Mouse (Mus musculus): Measurements from ENCODE around the gene Zdhhc17. TPM values are rescaled to one million over a fixed set of nuclear protein-coding genes. Genes with fewer than 3 reads are reported as not detected.

Zdhhc17 gene
- 29.8 and 35.0 TPM in 2 replicates for polyA plus RNA-seq (2015; fragmentation: Nextera tagmentation; extraction: Ambion mirVana)

DNA sequence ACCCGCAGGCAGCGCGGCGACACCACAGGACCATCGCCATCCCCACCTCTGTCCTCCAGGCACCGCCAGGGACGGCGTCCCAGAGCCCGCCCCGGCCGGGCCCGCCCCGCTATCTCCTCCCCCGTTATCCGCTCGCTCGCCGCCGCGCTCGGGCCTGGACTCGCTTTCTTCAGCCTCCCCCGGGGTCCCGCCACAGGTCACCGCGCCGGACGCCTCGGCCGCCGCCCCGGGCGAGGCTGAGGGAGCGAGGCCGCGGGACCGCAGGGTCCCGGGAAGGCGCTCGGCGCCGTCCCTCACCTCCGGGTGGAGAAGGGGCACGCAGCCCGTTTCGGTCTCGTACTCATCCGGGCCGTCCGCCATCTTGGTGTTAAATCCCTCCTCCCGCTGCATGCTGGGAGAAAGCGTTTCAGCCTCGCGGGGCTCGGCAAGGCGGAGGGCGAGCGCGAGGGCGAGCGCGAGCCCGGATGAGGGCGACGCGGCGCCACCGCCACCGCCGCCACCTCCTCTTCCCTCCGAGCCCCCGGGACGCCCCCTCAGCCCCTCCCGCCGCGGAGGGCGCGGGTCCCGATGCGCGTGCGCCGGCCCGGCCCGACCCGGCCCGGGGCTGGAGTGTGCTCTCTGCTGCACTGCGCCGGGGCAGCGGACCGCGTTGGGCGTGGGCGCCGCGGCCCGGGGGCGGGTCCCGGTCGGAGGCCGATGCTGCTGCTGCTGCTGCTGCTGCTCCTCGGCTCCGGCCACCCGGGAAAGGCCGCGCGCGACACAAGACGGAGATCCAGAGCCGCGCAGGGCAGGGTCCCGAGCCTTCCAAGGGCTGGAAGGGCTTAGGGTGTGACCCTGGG lies at the start of gene Zdhhc17:
Gene Zdhhc17 (minus strand): TSS at position 500 of the 839 bp plus-strand sequence.
- peak; percentile 89 for ATAC-seq (ENCODE audit: insufficient number of reproducible peaks, insufficient read depth, low FRiP score, low TSS enrichment, low read depth)
- Histone ChIP-seq H3K36me3 (no peaks in the 10 kb centered on the region), H3K27ac (peak within 1 kb of the TSS; percentile 98), H3K4me3 (peak within 1 kb of the TSS; percentile 87), H3K27me3 (peaks cover 3% of the 10 kb centered on the region; the same call in 1 of the 2 replicates), H3K4me1 (peaks cover 17% of the 10 kb centered on the region), H3K9ac (peak within 1 kb of the TSS; percentile 98), H3K4me2 (peak within 1 kb of the TSS; percentile 86), H3K9me3 (no peaks in the 10 kb centered on the region)
- WGBS: under 1% methylated on average over 101 of the region's 112 CpGs

DNA sequence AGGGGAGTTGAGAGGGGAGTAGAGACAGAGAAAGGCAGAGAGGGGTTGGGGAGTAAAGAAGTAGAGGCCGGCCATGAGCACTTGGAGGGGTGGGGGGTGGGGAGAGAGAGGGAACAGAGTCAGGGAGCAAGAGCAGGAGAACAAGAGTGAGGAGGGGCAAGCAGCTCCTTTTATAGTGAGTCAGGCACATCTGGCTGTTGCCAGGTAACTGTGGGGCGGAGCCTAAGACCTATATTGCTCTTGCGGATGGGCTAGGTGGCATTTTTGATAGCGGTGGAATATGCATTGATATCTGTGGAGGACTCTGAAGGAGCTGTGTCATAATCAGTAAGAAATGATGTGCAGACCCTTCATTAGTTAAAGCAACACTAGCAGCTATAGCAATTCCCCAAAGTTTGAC lies 45.8 kb upstream of the Zdhhc17 start:
- no peak overlapping the region for H3K9ac ChIP-seq
- no peaks in the 10 kb centered on the region for H3K9me3 ChIP-seq
- no peak overlapping the region for H3K27ac ChIP-seq
- ATAC-seq (ENCODE audit: insufficient number of reproducible peaks, insufficient read depth, low FRiP score, low TSS enrichment, low read depth): no peak
- no peak overlapping the region for H3K4me2 ChIP-seq
- no peaks in the 10 kb centered on the region for H3K36me3 ChIP-seq
- H3K4me1 ChIP-seq: peaks cover 6% of the 10 kb centered on the region; the same call in 1 of the 2 replicates
- no peak overlapping the region for H3K4me3 ChIP-seq
- 60% methylated on average over 4 of the region's 4 CpGs for WGBS
- no peaks in the 10 kb centered on the region for H3K27me3 ChIP-seq

DNA sequence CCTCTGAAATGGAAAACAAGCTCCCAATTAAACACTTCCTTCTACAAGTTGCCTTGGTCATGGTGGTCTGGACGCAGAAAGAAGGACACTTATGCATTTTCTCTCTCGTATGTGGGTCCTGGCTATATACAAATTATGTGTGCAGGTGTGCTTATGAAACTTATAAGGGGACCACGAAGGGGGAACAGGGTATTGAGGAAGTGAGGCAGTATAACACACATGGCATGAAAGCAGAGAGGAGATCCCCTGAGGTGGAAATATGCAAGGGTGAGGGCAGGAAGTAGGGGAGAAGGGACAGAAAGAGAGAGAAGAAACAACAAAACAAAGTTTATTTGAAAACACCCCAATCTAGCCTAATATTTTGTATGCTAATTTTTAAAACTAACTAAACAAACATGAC lies 41.7 kb upstream of the Zdhhc17 start:
- H3K27ac ChIP-seq: no peak overlapping the region
- no peaks in the 10 kb centered on the region for H3K9me3 ChIP-seq
- H3K36me3 ChIP-seq: no peaks in the 10 kb centered on the region
- no peak for ATAC-seq (ENCODE audit: insufficient number of reproducible peaks, insufficient read depth, low FRiP score, low TSS enrichment, low read depth)
- whole genome bisulfite sequencing: 89% methylated on average over 3 of the region's 3 CpGs
- H3K4me3 ChIP-seq: no peak overlapping the region
- no peaks in the 10 kb centered on the region for H3K27me3 ChIP-seq
- no peak overlapping the region for H3K4me2 ChIP-seq
- H3K9ac ChIP-seq: no peak overlapping the region
- peaks cover 6% of the 10 kb centered on the region; the same call in 1 of the 2 replicates for H3K4me1 ChIP-seq

DNA sequence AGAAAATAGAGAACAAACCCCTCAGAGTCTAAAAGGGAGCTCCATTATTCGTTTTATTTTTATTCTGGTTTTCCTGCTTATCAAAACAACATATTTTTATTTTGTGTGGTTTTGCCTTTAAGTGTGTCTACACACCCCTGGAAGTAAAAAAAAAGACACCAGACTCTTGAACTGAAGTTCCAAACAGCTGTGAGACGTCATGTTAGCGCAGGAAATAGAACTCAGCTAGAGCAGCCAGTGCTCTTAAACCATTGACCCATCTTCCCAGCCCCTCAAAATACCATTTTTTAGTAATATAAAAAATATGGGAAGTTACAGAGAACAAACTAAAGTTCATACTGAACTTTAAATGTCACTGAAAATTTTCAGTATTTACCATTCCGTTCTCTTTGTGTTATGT lies 40.6 kb upstream of the Zdhhc17 start:
- Histone ChIP-seq H3K4me3 (no peak overlapping the region), H3K9ac (no peak overlapping the region), H3K9me3 (no peaks in the 10 kb centered on the region), H3K36me3 (no peaks in the 10 kb centered on the region), H3K4me1 (peaks cover 6% of the 10 kb centered on the region; the same call in 1 of the 2 replicates), H3K27me3 (no peaks in the 10 kb centered on the region), H3K4me2 (no peak overlapping the region), H3K27ac (no peak overlapping the region)
- no peak for ATAC-seq (ENCODE audit: insufficient number of reproducible peaks, insufficient read depth, low FRiP score, low TSS enrichment, low read depth)
- WGBS: 81% methylated on average over 4 of the region's 4 CpGs

DNA sequence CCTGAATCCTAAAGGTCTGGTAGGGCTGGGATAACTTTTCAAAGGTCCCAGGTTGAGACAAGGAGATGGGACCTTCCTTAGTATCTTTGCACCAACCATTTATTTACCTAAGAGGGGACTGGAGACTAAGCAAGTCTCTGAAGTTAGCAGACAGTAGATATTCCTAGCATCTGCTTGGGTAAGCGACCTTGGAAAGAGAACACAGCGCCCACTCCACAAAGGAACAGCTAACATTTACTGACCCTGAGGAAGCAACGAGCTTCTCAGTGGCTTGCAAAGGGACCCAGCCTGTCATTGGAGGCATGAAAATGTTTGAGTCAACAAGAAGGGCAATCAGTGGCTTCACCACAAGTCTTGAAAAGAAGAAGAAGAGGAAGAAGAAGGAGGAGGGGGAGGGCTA lies 40.1 kb upstream of the Zdhhc17 start:
- no peak overlapping the region for H3K9ac ChIP-seq
- H3K27ac ChIP-seq: no peak overlapping the region
- 87% methylated on average over 3 of the region's 3 CpGs for WGBS
- H3K4me2 ChIP-seq: no peak overlapping the region
- no peaks in the 10 kb centered on the region for H3K9me3 ChIP-seq
- no peak for ATAC-seq (ENCODE audit: insufficient number of reproducible peaks, insufficient read depth, low FRiP score, low TSS enrichment, low read depth)
- no peaks in the 10 kb centered on the region for H3K27me3 ChIP-seq
- H3K4me3 ChIP-seq: no peak overlapping the region
- H3K36me3 ChIP-seq: no peaks in the 10 kb centered on the region
- H3K4me1 ChIP-seq: peaks cover 6% of the 10 kb centered on the region; the same call in 1 of the 2 replicates

DNA sequence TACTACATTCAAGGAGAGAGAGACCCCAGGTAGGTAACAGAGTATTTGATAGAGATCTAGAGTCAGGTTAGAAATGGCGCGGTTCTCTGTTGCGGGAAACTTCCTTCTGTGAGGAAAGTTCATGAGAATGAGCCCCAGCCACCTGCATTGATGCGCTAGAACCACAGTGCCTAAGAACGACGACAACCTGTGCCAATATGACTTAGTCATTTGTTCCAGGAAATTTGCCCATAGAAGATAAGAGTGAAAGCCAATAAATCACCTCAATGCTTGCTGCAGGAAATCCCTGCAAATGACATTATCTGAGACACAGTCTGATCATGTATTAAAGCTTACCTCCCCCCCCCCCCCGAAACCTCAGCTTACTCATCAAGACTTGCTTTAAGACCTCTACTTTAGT lies 38.0 kb upstream of the Zdhhc17 start:
- 86% methylated on average over 7 of the region's 7 CpGs for WGBS
- Histone ChIP-seq H3K4me2 (no peak overlapping the region), H3K4me1 (peaks cover 2% of the 10 kb centered on the region; the same call in 1 of the 2 replicates), H3K9ac (no peak overlapping the region), H3K27ac (no peak overlapping the region), H3K27me3 (no peaks in the 10 kb centered on the region), H3K4me3 (no peak overlapping the region), H3K9me3 (no peaks in the 10 kb centered on the region), H3K36me3 (no peaks in the 10 kb centered on the region)
- ATAC-seq (ENCODE audit: insufficient number of reproducible peaks, insufficient read depth, low FRiP score, low TSS enrichment, low read depth): no peak

DNA sequence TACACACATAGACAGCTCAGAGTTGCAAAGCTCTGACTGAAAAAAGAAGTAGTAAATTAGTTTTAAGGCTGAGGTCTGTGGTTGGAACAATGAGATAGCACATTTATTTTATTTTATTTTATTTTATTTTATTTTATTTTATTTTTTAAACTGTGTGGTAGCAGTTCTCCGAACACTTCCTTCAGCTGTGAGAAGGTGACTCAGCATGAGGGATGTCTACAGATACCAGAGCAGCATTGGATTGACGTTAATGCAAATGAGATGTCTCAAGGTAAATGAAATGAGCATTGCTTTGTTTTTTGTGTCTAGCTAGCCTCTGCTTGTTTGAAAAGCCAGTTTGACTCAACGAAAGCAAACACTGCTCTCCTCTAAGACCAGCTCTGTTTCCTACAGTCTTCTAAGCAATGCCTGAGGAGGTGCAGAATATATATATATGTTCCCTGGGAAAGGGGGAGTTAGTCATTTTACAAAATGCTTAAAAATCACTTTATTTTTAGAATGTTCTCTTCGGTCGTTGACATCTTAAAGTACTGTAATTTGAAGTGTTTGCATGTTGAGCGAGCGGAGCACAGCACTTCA lies 30.2 kb upstream of the Zdhhc17 start:
- Histone ChIP-seq H3K36me3 (no peaks in the 10 kb centered on the region), H3K9me3 (no peaks in the 10 kb centered on the region), H3K27me3 (0 out of 2 replicates have a peak, but pooled peaks cover under 1% of the 10 kb centered on the region), H3K27ac (no peak overlapping the region), H3K4me3 (no peak overlapping the region), H3K9ac (no peak overlapping the region), H3K4me2 (no peak overlapping the region), H3K4me1 (no peaks in the 10 kb centered on the region)
- ATAC-seq (ENCODE audit: insufficient number of reproducible peaks, insufficient read depth, low FRiP score, low TSS enrichment, low read depth): no peak
- 81% methylated on average over 7 of the region's 7 CpGs for WGBS

DNA sequence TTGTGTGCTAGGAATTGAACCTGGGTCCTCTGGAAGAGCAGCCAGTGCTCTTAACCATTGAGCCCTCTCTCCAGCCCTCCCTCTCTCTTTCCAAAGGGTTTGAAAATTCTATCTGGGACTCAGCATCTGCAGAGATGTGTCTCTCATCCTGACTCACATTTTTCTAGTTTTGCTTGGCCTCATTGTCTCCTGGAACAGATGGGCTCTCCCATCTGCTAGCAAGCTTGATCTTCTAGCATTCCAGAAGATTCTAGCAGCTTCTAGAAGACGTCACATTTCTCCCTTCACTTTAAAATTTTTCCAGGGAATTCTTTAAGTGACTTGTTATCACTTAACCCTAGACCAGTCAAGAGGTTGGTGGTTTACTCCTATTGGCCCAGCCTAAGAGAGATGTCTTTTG lies 26.9 kb upstream of the Zdhhc17 start:
- no peak overlapping the region for H3K27ac ChIP-seq
- no peaks in the 10 kb centered on the region for H3K9me3 ChIP-seq
- no peak overlapping the region for H3K9ac ChIP-seq
- 70% methylated on average over 1 of the region's 1 CpGs for WGBS
- 0 out of 2 replicates have a peak, but pooled peaks cover 3% of the 10 kb centered on the region for H3K27me3 ChIP-seq
- no peak for ATAC-seq (ENCODE audit: insufficient number of reproducible peaks, insufficient read depth, low FRiP score, low TSS enrichment, low read depth)
- no peak overlapping the region for H3K4me2 ChIP-seq
- no peaks in the 10 kb centered on the region for H3K4me1 ChIP-seq
- H3K4me3 ChIP-seq: no peak overlapping the region
- H3K36me3 ChIP-seq: no peaks in the 10 kb centered on the region

DNA sequence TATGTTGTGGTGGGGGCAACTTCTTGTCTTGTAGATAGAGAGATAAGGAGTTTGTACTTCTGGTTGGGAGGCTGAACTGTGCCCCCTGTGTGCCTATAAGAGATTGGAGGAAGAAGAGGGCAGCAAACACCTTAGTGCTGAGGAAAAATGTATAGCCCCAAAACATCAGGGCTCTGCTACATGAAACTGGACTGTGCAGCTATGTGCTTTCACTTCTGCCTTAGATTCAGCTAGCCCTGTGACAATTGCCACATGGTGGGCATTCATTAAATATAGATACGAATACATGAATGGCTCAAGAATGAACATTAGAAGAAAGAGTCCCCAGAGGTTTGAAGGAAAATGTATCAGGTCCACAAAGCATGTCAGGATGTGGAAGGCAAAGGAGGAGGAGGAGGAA lies 25.2 kb upstream of the Zdhhc17 start:
- Histone ChIP-seq H3K4me2 (no peak overlapping the region), H3K9ac (no peak overlapping the region), H3K4me1 (peaks cover 4% of the 10 kb centered on the region; the same call in 1 of the 2 replicates), H3K27me3 (0 out of 2 replicates have a peak, but pooled peaks cover 3% of the 10 kb centered on the region), H3K27ac (no peak overlapping the region), H3K36me3 (no peaks in the 10 kb centered on the region), H3K4me3 (no peak overlapping the region), H3K9me3 (no peaks in the 10 kb centered on the region)
- 80% methylated on average over 1 of the region's 1 CpGs for WGBS
- ATAC-seq (ENCODE audit: insufficient number of reproducible peaks, insufficient read depth, low FRiP score, low TSS enrichment, low read depth): no peak

DNA sequence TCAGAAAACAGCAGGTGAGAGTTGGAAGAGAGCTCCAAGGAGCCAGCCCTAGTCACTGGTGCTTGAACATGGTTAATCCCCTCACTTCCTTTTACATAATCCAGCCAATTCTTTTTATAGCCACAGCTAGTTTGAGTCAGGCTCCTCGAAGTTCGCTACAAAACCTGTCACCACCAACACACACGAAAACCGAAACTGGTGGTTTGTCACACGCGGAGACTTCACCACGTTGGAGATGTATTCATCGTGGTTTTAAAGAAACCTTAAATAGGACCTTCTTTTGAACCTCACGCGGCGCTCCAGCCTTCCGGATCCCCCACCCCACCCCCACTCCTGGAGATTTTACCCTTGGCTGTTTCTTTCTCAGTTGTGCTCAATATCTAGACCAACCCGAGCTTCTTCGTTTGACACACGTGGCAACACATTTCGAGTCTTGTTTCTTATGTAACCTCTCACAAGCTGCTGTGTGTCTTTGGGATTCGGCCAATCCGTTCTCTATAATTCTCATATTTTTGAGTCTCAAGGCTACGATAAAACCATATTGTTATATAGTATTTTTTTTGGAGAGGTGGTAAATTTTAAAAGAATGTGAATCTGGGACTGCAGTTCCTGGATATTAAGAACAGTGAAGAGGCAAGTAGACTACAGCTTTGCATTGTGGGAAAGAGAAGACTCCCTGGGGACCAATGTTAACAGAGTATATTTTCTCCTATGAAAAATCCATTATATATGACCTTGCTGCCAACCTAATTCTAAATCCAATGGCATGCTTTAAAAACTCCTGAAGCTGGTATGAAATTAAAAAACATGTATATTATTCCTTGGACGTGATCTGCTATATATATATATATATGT lies 21.8 kb upstream of the Zdhhc17 start:
- Histone ChIP-seq H3K9me3 (no peaks in the 10 kb centered on the region), H3K4me3 (peak overlapping the region; percentile 20), H3K27ac (no peak overlapping the region), H3K4me2 (peak overlapping the region; percentile 53), H3K27me3 (0 out of 2 replicates have a peak, but pooled peaks cover 3% of the 10 kb centered on the region), H3K4me1 (peaks cover 4% of the 10 kb centered on the region; the same call in 1 of the 2 replicates), H3K36me3 (no peaks in the 10 kb centered on the region), H3K9ac (0 out of 2 replicates have a peak overlapping the region, but pooled peaks have one; percentile 37)
- WGBS: 32% methylated on average over 20 of the region's 20 CpGs
- no peak for ATAC-seq (ENCODE audit: insufficient number of reproducible peaks, insufficient read depth, low FRiP score, low TSS enrichment, low read depth)

DNA sequence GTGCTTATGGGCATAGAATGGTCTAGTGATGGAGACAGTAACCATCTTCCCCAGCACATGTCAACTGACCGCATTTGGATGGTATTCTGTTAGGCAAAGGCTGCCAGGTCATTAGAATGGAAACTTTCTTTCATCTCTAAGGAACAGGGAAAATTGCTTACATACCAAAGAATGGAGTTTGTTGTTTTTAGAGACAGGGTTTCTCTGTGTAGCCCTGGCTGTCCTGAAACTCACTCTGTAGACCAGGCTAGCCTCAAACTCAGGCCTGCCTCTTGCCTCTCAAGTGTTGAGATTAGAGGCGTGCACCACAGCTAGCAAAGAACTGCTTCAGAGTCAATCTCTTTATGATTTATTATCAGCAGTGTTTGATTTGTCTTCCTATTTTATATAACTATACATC lies 20.9 kb upstream of the Zdhhc17 start:
- H3K9me3 ChIP-seq: no peaks in the 10 kb centered on the region
- H3K4me1 ChIP-seq: peaks cover 4% of the 10 kb centered on the region; the same call in 1 of the 2 replicates
- H3K27me3 ChIP-seq: 0 out of 2 replicates have a peak, but pooled peaks cover 3% of the 10 kb centered on the region
- 92% methylated on average over 2 of the region's 2 CpGs for WGBS
- no peaks in the 10 kb centered on the region for H3K36me3 ChIP-seq
- H3K27ac ChIP-seq: no peak overlapping the region
- H3K4me3 ChIP-seq: no peak overlapping the region
- no peak overlapping the region for H3K9ac ChIP-seq
- H3K4me2 ChIP-seq: no peak overlapping the region
- ATAC-seq (ENCODE audit: insufficient number of reproducible peaks, insufficient read depth, low FRiP score, low TSS enrichment, low read depth): no peak
